Mouse (Mus musculus) right cerebral cortex, adult 18-20 months (tissue): ENCODE results near the gene Pagr1b.

ENCODE experiments used
- DNase-seq: peaks from one replicate; pipeline ENCODE4 v3.0.0; 2022; ENCODE audit warnings: mixed read lengths

Gene Pagr1b

GRCm38 (mm10) chr7:127019306-127019960 is 3.1 kb upstream of the Pagr1b start:
- DNase-seq = no peak

- no peak for DNase-seq
Measured at GRCm38 (mm10) chr7:127018416-127019305, 2.4 kb upstream of the Pagr1b start.

GRCm38 (mm10) chr7:127017950-127018345 is 1.7 kb upstream of the Pagr1b start:
- DNase-seq = no peak

- peak; percentile 97 for DNase-seq
Measured at GRCm38 (mm10) chr7:127016971-127017949, 976 bp upstream of the Pagr1b start, which contains the start of gene Pagr1a. Pagr1a (minus strand) TSS chr7:127017352.

- DNase-seq = peak; percentile 71
Measured at GRCm38 (mm10) chr7:127016486-127016938, 228 bp upstream of the Pagr1b start.

DNA sequence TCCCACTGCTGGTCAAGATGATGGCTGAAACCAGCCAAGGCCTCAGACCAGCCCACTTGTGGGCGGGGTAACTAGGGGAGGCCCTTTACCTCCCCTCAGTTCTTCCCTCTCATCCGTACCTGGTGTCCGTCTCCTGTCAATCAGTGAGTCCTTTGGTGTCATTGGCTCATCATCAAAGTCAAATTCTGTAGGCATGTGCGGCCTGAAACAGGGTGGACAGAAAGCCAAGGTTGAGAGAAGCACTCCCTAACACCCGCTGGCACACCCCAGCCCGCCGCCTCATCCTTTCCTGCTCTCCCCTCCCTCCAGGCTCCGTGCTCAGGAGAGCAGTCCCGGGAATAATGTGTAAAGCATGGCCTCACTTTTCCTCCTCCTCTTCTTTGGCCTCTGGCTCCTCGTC is 203 bp downstream of the Pagr1b start:
- DNase-seq = no peak

DNA sequence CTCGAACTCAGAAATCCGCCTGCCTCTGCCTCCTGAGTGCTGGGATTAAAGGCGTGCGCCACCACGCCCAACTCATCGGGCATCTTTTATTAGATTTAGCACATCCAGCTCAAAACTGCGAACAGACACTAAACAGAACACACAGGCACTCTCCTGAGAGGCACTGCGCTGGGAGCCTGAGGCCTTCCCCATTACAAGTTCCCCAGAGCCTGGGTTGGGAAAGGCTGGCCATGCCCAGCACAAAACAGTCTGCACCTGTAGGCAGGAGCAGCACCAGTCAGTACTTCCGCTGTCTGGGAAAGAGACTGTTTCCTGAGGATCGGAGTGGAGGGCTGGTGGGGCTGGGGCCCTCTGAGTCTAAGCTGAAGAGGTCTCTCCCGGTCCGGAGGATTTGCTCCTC is 1.3 kb downstream of the Pagr1b start:
- no peak for DNase-seq

- DNase-seq = no peak
Measured at GRCm38 (mm10) chr7:127014320-127014719, 2.0 kb downstream of the Pagr1b start, which contains the start of gene Mvp. Mvp (minus strand) TSS chr7:127014621.

GRCm38 (mm10) chr7:127013385-127013784 is 2.9 kb downstream of the Pagr1b start:
- no peak for DNase-seq

DNA sequence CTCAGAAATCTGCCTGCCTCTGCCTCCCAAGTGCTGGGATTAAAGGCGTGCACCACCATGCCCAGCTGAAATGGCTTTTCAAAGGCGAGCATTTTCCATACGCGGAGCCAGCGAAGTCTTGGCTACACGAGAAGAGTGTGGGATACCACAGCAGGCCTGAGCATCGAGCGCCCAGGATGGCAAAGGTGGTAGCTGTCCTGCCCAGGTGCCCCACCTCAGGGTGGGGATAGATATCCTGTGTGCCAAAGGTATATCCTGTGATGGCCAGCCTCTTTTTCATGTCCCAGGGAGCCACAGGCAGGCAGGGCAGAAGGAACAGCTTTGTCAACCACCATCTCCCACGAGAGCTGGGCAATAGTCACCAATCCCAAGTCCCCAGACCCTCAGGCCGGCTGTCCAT is 3.4 kb downstream of the Pagr1b start:
- DNase-seq = no peak

DNA sequence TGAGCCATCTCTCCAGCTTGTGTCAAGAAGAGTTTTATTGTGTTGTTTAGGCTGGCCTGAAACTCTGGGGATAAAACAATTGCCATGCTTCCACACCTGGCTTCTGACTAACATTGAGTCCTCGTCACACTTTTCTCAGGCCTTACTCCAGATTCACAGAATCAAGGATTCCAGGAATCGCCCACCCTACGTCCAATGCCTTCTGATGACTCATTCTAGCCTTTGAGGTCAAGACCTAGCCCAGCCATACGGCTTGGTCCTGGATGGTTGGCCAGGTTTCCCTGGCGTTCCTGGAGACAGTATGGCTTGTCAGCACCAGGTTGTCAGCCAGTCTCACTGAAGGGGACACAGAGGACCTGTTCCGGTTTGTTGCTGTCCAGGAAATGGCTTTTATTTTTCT is 3.9 kb downstream of the Pagr1b start:
- DNase-seq = no peak

DNA sequence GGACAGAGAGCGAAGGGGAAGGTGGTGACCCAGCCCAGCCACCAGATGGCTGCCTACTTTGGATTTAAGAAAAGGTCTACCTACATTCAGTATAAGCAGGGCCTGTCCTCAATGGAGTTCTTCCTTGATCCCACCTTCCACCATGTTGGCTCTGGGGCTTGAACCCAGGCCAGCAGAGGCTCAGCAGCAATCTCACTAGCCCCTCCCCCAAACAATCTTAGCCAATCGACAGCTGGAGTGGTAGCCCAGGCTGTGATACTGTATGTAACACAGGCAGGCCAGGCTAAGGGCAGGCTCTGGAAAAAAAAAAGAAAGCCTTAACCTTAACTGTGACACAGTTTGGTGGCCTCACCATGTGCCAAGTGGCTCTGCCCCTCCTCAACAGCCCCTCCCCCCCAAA is 4.6 kb downstream of the Pagr1b start:
- DNase-seq = no peak

DNA sequence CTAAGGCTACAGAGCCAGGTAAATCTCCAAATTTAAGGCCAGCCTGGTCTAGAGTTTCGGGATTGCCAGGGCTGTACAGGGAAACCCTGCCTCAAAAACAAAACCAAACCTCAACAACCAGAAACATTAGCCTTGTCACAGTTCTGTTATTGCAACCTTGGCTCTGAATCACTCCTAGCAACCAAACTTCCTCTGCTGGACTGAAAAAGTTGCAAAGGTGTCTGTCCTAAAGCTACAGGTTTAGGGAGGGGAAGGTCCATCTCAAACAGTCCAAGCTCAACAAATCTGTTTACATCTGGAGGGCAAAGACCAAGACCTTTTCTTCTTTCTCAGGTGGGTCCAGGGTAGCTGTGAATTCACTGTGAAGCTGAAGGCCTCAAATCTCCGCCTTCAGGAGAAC is 5.2 kb downstream of the Pagr1b start:
- no peak for DNase-seq

DNA sequence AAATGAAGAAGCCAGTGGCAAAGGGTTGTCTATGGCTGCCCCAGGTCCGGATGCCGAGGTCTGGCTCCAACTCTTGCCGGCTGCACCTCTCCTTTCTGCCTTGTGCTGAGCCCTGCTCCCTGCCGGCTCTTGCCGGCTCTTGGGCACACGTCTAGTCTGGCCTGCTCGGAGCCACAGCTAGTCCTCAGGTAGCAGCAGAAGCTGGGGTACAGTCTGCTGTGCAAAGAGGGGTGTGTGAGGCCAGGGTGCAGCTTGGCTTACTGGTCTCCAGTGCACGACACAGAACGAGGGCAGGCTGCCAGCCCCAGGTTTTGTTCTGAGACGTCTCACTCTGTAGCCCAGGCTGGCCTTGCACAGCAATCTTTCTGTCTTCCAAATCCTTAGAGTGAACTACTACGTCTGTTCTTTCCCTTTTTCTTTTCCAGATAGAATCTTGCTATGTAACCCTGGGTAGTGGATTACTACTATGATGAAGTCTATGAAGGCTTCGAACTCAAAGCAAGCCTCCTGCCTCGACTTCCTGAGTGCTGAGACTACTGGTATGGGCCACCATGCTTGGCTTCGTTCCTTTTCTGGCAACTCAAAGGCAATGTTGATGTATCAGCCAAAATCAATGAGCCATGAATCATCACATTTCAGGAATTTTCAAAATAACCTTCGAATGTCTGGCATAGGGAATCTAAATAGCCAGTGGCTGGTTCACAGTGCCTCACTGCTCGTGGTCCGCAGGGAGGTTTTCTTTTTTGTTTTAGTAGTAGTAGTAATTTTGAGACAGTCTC is 6.8 kb downstream of the Pagr1b start:
- DNase-seq = no peak

DNA sequence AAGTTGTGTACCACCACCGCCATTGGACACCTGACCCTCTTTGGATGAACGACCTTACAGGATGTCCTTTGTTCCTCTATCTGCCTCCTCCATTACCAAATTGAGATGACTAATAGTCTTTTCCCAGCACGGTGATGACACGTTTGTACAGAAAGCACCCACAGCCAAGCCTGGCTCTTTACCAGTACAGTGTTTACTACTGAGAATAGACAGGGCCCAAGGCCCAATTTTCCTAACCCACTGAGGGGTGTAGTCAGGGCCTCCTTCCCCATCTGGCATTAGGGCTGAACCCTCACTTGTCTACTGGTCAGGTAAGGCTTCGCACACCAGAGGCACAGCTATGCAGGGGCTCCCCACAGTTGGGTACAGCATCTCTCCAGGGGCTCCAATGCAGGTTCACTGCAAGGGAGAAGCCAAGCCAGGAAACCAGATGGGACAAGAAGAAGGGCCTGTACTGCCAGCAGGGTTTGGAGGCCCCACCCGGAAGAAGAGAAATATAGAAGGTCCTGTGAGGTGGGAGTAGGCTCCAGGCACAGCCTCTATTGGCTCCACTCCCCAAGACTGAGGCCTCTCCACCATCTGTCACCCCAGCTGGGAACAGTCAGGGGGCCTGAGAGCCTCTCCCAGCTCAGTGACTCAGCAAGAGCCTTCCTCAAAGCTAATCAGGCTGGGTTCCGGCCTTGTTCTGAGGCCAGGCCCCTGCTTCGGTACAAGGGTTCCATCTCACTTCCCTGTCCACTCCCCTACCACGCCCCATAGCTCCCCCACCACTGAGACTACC is 7.9 kb downstream of the Pagr1b start:
- DNase-seq = peak; percentile 88

GRCm38 (mm10) chr7:127007313-127008024 is 8.8 kb downstream of the Pagr1b start:
- no peak for DNase-seq

DNA sequence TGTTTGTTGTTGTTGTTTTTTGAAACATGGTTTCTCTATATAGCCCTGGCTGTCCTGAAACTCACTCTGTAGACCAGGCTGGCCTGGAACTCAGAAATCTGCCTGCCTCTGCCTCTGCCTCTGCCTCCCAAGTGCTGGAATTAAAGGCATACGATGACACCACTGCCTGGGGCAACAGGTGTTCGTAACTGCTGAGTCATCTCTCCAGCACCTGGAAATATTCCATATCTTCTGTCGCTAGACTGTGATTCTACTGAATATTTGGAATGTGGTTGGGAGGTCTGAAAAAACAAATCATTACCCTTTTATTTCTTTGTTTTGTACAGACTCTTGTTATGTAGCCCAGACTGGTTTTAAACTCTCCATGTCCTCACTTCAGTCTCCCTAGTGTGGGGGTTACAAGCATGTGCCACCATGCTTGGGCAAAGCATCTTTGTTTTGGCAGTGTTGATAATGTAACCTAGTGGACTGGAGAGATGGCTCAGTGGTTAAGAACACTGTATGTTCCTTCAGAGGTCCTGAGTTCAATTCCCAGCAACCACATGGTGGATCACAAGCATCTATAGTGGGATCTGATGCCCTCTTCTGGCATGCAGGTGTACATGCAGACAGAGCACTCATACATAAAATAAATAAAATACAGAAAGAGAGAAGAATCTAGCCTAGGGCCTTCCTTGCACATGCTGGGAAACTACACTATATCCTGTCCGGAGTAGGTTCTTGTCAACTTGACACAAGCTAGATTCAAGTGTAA is 12.0 kb downstream of the Pagr1b start:
- no peak for DNase-seq

GRCm38 (mm10) chr7:127003620-127004019 is 12.7 kb downstream of the Pagr1b start:
- DNase-seq = no peak

- DNase-seq = no peak
Measured at GRCm38 (mm10) chr7:126999568-126999967, 16.7 kb downstream of the Pagr1b start.

DNA sequence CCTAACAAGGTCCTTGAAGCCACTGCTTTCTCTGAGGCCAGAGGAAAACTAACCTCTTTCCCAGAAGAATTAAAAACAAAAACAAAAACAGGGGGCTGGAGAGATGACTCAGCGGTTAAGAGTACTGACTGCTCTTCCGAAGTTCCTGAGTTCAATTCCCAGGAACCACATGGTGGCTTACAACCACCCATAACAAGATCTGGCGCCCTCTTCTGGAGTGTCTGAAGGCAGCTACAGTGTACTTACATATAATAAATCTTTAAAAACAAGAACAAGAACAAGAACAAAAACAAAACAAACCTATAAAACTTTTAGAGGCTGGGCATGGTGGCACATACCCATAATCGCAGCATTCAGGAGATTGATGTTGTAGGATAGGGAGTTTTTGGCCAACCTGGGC is 19.8 kb downstream of the Pagr1b start:
- no peak for DNase-seq
